Mouse (Mus musculus) ES-E14 (cell line): Measurements from ENCODE around the gene Palld.

Experiments
- MAFK ChIP-seq: IDR thresholded peaks from 2 replicates; pipeline ENCODE4 v1.6.1; 2014; ENCODE audit warnings: mild to moderate bottlenecking, low read depth, low read length, inconsistent platforms; ENCODE audit not compliant: insufficient read depth
- ZC3H11A ChIP-seq: IDR thresholded peaks from 2 replicates; pipeline ENCODE4 v1.6.1; 2012; ENCODE audit warnings: low read depth, mild to moderate bottlenecking, inconsistent platforms, low read length, borderline replicate concordance

DNA sequence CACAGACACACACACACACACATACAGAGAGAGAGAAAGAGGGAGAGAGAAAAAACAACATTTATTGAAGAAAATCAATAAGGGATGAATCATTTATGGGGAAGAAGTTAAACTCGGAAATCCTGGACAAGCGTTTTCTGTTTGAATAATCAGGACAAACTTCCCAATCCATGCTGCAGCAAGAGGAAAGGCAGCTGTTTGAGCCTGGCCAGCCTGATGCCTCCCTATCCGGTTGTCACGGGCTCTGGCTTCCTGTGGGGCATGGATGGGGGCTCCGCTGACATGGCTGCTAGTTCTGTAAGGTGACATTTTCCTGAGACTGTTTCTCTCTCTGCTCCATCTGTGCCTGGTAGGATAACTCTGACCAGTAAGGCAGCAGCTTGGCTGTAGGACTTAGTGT is 343.0 kb downstream of the Palld start:
- TF ChIP-seq ZC3H11A (no peak), MAFK (no peak)
